Mouse (Mus musculus) limb, embryonic 11.5 days (tissue): ENCODE measurements around the gene Fam69a. TPM values are rescaled to one million over a fixed set of nuclear protein-coding genes. Genes with fewer than 3 reads are reported as not detected.

ENCODE experiments used
- ATAC-seq: fragments of 200-750 bp; cut with Nextera tagmentation; 2 replicates; pipeline ENCODE4 v1.8.0; 2017; ENCODE audit warnings: low read depth; ENCODE audit not compliant: insufficient number of reproducible peaks, low FRiP score, low TSS enrichment
- DNase-seq: peaks from one replicate; pipeline ENCODE4 v3.0.0-alpha.2; 2015; ENCODE audit warnings: low spot score
- H3K27ac ChIP-seq: fragments of 300-500 bp; sonication (generic); replicated peaks from 2 replicates; pipeline ENCODE4 v1.5.1; 2014; ENCODE audit warnings: low read depth, mild to moderate bottlenecking, low read length
- H3K27me3 ChIP-seq: fragments of 300-500 bp; sonication (generic); 2 replicates; pipeline ENCODE4 v1.6.1; 2014; ENCODE audit warnings: mild to moderate bottlenecking, low read length, mixed read lengths; ENCODE audit not compliant: control insufficient read depth, insufficient read depth
- H3K36me3 ChIP-seq: fragments of 300-500 bp; sonication (generic); 2 replicates; pipeline ENCODE4 v1.6.1; 2014; ENCODE audit warnings: mild to moderate bottlenecking, low read length, moderate library complexity, mixed read lengths; ENCODE audit not compliant: control insufficient read depth, insufficient read depth
- H3K4me1 ChIP-seq: fragments of 300-500 bp; sonication (generic); 2 replicates; pipeline ENCODE4 v1.6.1; 2014; ENCODE audit warnings: low read length, mixed read lengths; ENCODE audit not compliant: control insufficient read depth, insufficient read depth
- H3K4me2 ChIP-seq: fragments of 300-500 bp; sonication (generic); 2 replicates; pipeline ENCODE4 v1.6.1; 2014; ENCODE audit warnings: low read depth, mild to moderate bottlenecking, moderate library complexity; ENCODE audit not compliant: severe bottlenecking
- H3K4me3 ChIP-seq: fragments of 300-500 bp; sonication (generic); 2 replicates; pipeline ENCODE4 v1.5.1; 2014; ENCODE audit warnings: low read depth, low read length
- H3K9ac ChIP-seq: fragments of 300-500 bp; sonication (generic); 2 replicates; pipeline ENCODE4 v1.6.1; 2014; ENCODE audit warnings: mild to moderate bottlenecking, low read length
- H3K9me3 ChIP-seq: fragments of 300-500 bp; sonication (generic); 2 replicates; pipeline ENCODE4 v1.6.1; 2016; ENCODE audit warnings: low read length; ENCODE audit not compliant: control insufficient read depth
- WGBS: fragments of 180-500 bp; shearing (Covaris S2); extraction: QIAGEN DNeasy Blood & Tissue Kit; methylation state at CpG from one replicate; pipeline ENCODE4 v1.1.7; 2014; 5-methylcytosine and 5-hydroxymethylcytosine counted together
- polyA plus RNA-seq: library from polyadenylated mRNA; unstranded; fragments of >200 nt; fragmentation: Nextera tagmentation; extraction: Ambion mirVana; gene quantifications from 2 replicates; pipeline ENCODE4 v1.2.1, GENCODE M21; 2014

The Fam69a gene
- polyA plus RNA-seq, 1 experiment from 2014 or later = 18.8 TPM

DNA sequence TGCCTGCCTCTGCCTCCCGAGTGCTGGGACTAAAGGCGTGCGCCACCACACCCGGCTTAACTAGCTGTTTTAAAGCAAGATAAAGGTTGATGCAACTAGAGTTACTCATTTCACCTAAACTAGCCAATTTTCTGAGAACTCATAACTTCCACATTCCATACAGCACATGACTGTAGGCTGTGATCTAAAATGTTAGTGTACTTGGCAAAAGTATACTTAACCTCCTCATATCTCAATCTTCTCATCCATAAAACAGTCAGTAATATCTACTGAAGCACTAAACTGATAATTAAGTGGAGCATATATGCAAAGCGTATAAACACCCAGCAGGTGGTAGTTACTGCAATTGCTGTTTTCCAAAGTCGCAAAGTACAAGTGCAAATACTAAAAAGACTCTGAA is 113.6 kb downstream of the Fam69a start:
- Histone ChIP-seq H3K9ac (no peak overlapping the region), H3K4me3 (no peak overlapping the region), H3K36me3 (no peaks in the 10 kb centered on the region), H3K9me3 (no peaks in the 10 kb centered on the region), H3K27me3 (no peaks in the 10 kb centered on the region), H3K4me2 (no peak overlapping the region), H3K27ac (no peak overlapping the region), H3K4me1 (no peaks in the 10 kb centered on the region; the same call in 1 of the 2 replicates)
- ATAC-seq (no peak), DNase-seq (no peak)
- WGBS = 88% methylated on average over 6 of the region's 6 CpGs

DNA sequence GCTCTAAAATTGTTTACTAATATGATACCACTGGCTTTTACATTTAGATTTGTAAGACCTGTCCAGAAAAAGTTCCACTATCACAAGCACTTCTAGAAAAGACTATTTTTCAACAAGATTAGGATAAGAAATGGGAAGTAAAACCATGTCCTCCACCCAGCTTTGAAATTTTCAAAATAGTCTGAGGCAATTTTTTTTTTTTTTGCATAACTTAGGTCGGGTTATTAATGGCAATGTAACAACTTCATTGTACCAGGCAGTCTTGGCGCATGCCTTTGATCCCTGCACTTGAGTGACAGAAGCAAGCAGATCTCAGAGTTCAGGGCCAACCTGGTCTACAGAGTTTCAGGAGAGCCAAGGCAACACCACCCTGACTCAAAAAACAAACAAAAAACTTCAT is 117.2 kb downstream of the Fam69a start:
- WGBS = 71% methylated on average over 2 of the region's 2 CpGs
- no peaks in the 10 kb centered on the region for H3K36me3 ChIP-seq
- H3K4me1 ChIP-seq = no peaks in the 10 kb centered on the region; the same call in none of the 2 replicates
- DNase-seq (no peak), ATAC-seq (no peak)
- H3K9me3 ChIP-seq = no peaks in the 10 kb centered on the region
- no peaks in the 10 kb centered on the region for H3K27me3 ChIP-seq
- no peak overlapping the region for H3K9ac ChIP-seq
- no peak overlapping the region for H3K4me2 ChIP-seq
- H3K4me3 ChIP-seq = no peak overlapping the region
- no peak overlapping the region for H3K27ac ChIP-seq

- Histone ChIP-seq H3K36me3 (no peaks in the 10 kb centered on the region), H3K27ac (peak overlapping the region; percentile 95), H3K27me3 (no peaks in the 10 kb centered on the region), H3K4me2 (peak overlapping the region; percentile 43), H3K4me3 (peak overlapping the region; percentile 71), H3K9ac (peak overlapping the region; percentile 78), H3K9me3 (no peaks in the 10 kb centered on the region), H3K4me1 (no peaks in the 10 kb centered on the region; the same call in none of the 2 replicates)
- ATAC-seq (peak; percentile 99), DNase-seq (peak; percentile 95)
- WGBS = under 1% methylated on average over 58 of the region's 58 CpGs
These were observed 117.9 kb downstream of the Fam69a start for GRCm38 (mm10) chr5:107868905-107869424.

- Histone ChIP-seq H3K9me3 (no peaks in the 10 kb centered on the region), H3K9ac (peak overlapping the region; percentile 78), H3K4me2 (peak overlapping the region; percentile 43), H3K4me3 (peak overlapping the region; percentile 71), H3K27ac (peak overlapping the region; percentile 95), H3K4me1 (no peaks in the 10 kb centered on the region; the same call in none of the 2 replicates), H3K27me3 (no peaks in the 10 kb centered on the region), H3K36me3 (no peaks in the 10 kb centered on the region)
- peak; percentile 77 for DNase-seq
- peak; percentile 72 for ATAC-seq
- WGBS = under 1% methylated on average over 67 of the region's 82 CpGs
These were observed 118.6 kb downstream of the Fam69a start for GRCm38 (mm10) chr5:107867970-107868904.

- H3K36me3 ChIP-seq = no peaks in the 10 kb centered on the region
- WGBS = 82% methylated on average over 2 of the region's 2 CpGs
- no peak overlapping the region for H3K4me2 ChIP-seq
- H3K9me3 ChIP-seq = no peaks in the 10 kb centered on the region
- ATAC-seq = no peak
- H3K27ac ChIP-seq = no peak overlapping the region
- H3K27me3 ChIP-seq = no peaks in the 10 kb centered on the region
- DNase-seq = no peak
- no peak overlapping the region for H3K4me3 ChIP-seq
- no peak overlapping the region for H3K9ac ChIP-seq
- no peaks in the 10 kb centered on the region; the same call in 1 of the 2 replicates for H3K4me1 ChIP-seq
These were observed 120.5 kb downstream of the Fam69a start for GRCm38 (mm10) chr5:107866127-107867126.

DNA sequence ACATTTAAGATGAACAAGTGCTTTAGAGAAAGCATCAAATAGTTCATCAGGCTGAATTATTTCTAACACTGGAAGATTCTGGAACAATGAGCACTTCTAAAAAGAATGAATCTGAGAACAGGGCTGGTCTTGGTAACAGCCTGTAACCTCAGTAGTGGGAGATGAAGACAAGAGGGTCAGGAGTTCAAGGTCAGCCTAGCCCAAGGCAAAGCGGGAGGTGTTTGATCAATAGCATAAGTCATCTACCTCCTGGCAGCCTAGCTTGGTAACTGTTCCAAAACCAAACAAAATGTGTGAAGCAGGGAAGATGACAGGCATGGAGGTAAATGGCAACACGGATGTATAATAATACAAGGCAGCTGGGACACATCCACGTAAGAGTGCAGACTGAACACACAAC is 122.9 kb downstream of the Fam69a start:
- H3K9me3 ChIP-seq = no peaks in the 10 kb centered on the region
- H3K4me3 ChIP-seq = no peak overlapping the region
- no peaks in the 10 kb centered on the region; the same call in 1 of the 2 replicates for H3K4me1 ChIP-seq
- no peak for DNase-seq
- H3K27me3 ChIP-seq = no peaks in the 10 kb centered on the region
- H3K9ac ChIP-seq = no peak overlapping the region
- H3K4me2 ChIP-seq = no peak overlapping the region
- WGBS = 95% methylated on average over 3 of the region's 3 CpGs
- H3K27ac ChIP-seq = no peak overlapping the region
- ATAC-seq = no peak
- no peaks in the 10 kb centered on the region for H3K36me3 ChIP-seq

- Histone ChIP-seq H3K9ac (no peak overlapping the region), H3K4me3 (no peak overlapping the region), H3K27ac (no peak overlapping the region), H3K27me3 (no peaks in the 10 kb centered on the region), H3K9me3 (no peaks in the 10 kb centered on the region), H3K36me3 (no peaks in the 10 kb centered on the region), H3K4me1 (no peaks in the 10 kb centered on the region), H3K4me2 (no peak overlapping the region)
- WGBS = 48% methylated on average over 2 of the region's 2 CpGs
- no peak for DNase-seq
- no peak for ATAC-seq
These were observed 127.9 kb downstream of the Fam69a start for GRCm38 (mm10) chr5:107858963-107859362.
